Mouse (Mus musculus) gastrocnemius, postnatal 25 days (tissue): ENCODE measurements around the gene Ctxn2. TPM values are rescaled to one million over a fixed set of nuclear protein-coding genes. Genes with fewer than 3 reads are reported as not detected.

Experiments
- DNase-seq: peaks from one replicate; pipeline ENCODE4 v3.0.0; 2022
- total RNA-seq, 2 experiments: library from RNA; stranded (reverse); gene quantifications; 1 replicate in 1 of 2; 2 replicates in 1 of 2; pipeline ENCODE4 v1.2.3; 2021

The Ctxn2 gene
- total RNA-seq, 2 experiments from 2014 or later: not detected

GRCm38 (mm10) chr2:125196771-125197170, 60.3 kb downstream of the Ctxn2 start:
- DNase-seq: no peak

Other genes starting within 250 kb of the Ctxn2 start
- gene Slc24a5, start 68.6 kb upstream of the Ctxn2 start, total RNA-seq: not detected
- 1 to 10 TPM; 3.1 to 3.2 TPM for gene Myef2, start 13.0 kb upstream of the Ctxn2 start, total RNA-seq
- not detected for gene Slc12a1, start 15.8 kb downstream of the Ctxn2 start, total RNA-seq
- gene Dut, start 110.5 kb downstream of the Ctxn2 start, total RNA-seq: 1 to 10 TPM; 6.4 to 7.4 TPM